Mouse (Mus musculus) spleen, adult 2 months (tissue): ENCODE measurements at regions not wholly inside any gene's neighbourhood (a gene's known extent, or its start where the extent isn't known, plus 50 kb on each side); places are given as distances from the start of the nearest gene placed in this dataset.

ENCODE experiments used
- CTCF ChIP-seq: fragments of 200-500 bp; IDR thresholded peaks from 2 replicates; pipeline ENCODE4 v1.5.1; 2011; ENCODE audit warnings: mild to moderate bottlenecking, inconsistent platforms; ENCODE audit not compliant: insufficient read depth, insufficient read length, insufficient replicate concordance; ENCODE audit errors: extremely low read depth
- POLR2A ChIP-seq: fragments of 200-500 bp; IDR thresholded peaks from 2 replicates; pipeline ENCODE4 v1.6.1; 2011; ENCODE audit warnings: low read depth, low read length, inconsistent platforms

DNA sequence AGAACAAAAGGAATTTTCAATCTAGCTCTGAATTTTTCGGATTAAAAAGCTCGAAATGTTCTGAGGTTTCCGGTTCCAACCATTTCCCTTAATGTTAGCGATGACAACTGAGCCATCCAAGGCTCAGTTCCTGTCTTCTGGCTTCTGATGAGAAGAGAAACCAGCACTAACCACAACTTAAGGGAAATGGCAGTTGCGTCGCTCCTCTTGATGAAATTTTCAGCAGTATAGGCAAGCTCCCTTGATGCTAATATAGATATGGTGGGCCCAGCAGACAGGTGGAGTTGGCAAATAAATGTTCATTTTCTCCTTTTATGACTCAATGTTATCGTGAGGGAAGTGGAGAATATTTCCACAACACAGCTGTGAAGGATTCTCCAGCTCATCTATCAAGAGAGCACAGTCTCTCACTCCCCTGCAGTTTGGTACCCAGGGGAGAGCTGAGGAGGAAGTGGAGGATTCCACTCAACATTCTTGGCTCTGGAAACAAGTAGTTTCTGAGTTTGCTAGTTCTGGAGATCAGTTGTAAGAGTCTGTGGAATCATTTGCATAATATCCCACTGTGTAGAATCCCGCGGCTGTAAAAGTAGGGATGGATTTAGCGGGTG, 236.6 kb upstream of the Gk2 start:
- no peak for TF ChIP-seq CTCF
- TF ChIP-seq POLR2A = no peak
